Mouse (Mus musculus) kidney, postnatal 0 days (tissue): Measurements from ENCODE around the gene Cpt1a. TPM values are rescaled to one million over a fixed set of nuclear protein-coding genes. Genes with fewer than 3 reads are reported as not detected.
A peak's percentile ranks its signal among the peaks of the same experiment; 100 is the strongest.

Experiments used
- ATAC-seq: fragments of 200-750 bp; cut with Nextera tagmentation; replicated peaks from 2 replicates; pipeline ENCODE4 v1.8.0; 2017; ENCODE audit warnings: low read depth, moderate number of reproducible peaks, moderate TSS enrichment, moderate library complexity; ENCODE audit not compliant: low FRiP score
- DNase-seq: peaks from one replicate; pipeline ENCODE4 v3.0.0-alpha.2; 2016; ENCODE audit warnings: low spot score
- H3K27ac ChIP-seq: fragments of 300-500 bp; sonication (generic); 2 replicates; pipeline ENCODE4 v1.5.1; 2014; ENCODE audit warnings: mild to moderate bottlenecking
- H3K27me3 ChIP-seq: fragments of 300-500 bp; sonication (generic); 2 replicates; pipeline ENCODE4 v1.6.1; 2014; ENCODE audit warnings: low read length, mixed read lengths; ENCODE audit not compliant: insufficient read depth
- H3K36me3 ChIP-seq: fragments of 300-500 bp; sonication (generic); 2 replicates; pipeline ENCODE4 v1.6.1; 2014; ENCODE audit warnings: low read length, mixed read lengths; ENCODE audit not compliant: insufficient read depth
- H3K4me1 ChIP-seq: fragments of 300-500 bp; sonication (generic); replicated peaks from 2 replicates; pipeline ENCODE4 v1.6.1; 2014; ENCODE audit warnings: antibody characterized with exemption, low read length, mixed read lengths; ENCODE audit not compliant: insufficient read depth
- H3K4me2 ChIP-seq: fragments of 300-500 bp; sonication (generic); 2 replicates; pipeline ENCODE4 v1.6.1; 2014; ENCODE audit warnings: mild to moderate bottlenecking, low read length, moderate library complexity, mixed read lengths
- H3K4me3 ChIP-seq: fragments of 300-500 bp; sonication (generic); replicated peaks from 2 replicates; pipeline ENCODE4 v1.5.1; 2014; ENCODE audit warnings: low read depth, low read length
- H3K9ac ChIP-seq: fragments of 300-500 bp; sonication (generic); 2 replicates; pipeline ENCODE4 v1.6.1; 2014; ENCODE audit warnings: low read depth, low read length
- H3K9me3 ChIP-seq: fragments of 300-500 bp; sonication (generic); replicated peaks from 2 replicates; pipeline ENCODE4 v1.6.1; 2016; ENCODE audit warnings: low read length, inconsistent platforms, mixed read lengths
- CTCF ChIP-seq: IDR thresholded peaks from 2 replicates; pipeline ENCODE4 v1.5.1; 2016; ENCODE audit warnings: antibody characterized with exemption, low read depth, mild to moderate bottlenecking, moderate library complexity
- WGBS: fragments of 180-500 bp; shearing (Covaris S2); extraction: QIAGEN DNeasy Blood & Tissue Kit; methylation state at CpG from one replicate; pipeline ENCODE4 v1.1.7; 2014; 5-methylcytosine and 5-hydroxymethylcytosine counted together
- polyA plus RNA-seq: library from polyadenylated mRNA; unstranded; fragments of >200 nt; fragmentation: Nextera tagmentation; extraction: Ambion mirVana; gene quantifications from 2 replicates; pipeline ENCODE4 v1.2.1, GENCODE M21; 2015

The Cpt1a gene
- polyA plus RNA-seq, 1 experiment from 2014 or later: 70.8 TPM

- H3K4me1 ChIP-seq: no peaks in the 10 kb centered on the region
- H3K27me3 ChIP-seq: no peaks in the 10 kb centered on the region
- H3K4me2 ChIP-seq: no peak overlapping the region
- ATAC-seq (no peak), DNase-seq (no peak)
- peaks cover 24% of the 10 kb centered on the region; the same call in 1 of the 2 replicates for H3K36me3 ChIP-seq
- no peaks in the 10 kb centered on the region for H3K9me3 ChIP-seq
- no peak overlapping the region for H3K4me3 ChIP-seq
- TF ChIP-seq CTCF: no peak
- H3K27ac ChIP-seq: no peak overlapping the region
- 95% methylated on average over 1 of the region's 1 CpGs for WGBS
- H3K9ac ChIP-seq: no peak overlapping the region
Observed at GRCm38 (mm10) chr19:3289006-3289405, 33.1 kb upstream of the Cpt1a start.

- peak; percentile 63 for DNase-seq
- H3K9ac ChIP-seq: no peak overlapping the region
Observed at GRCm38 (mm10) chr19:3292028-3292427, 30.1 kb upstream of the Cpt1a start.

GRCm38 (mm10) chr19:3292993-3293392, 29.1 kb upstream of the Cpt1a start:
- Histone ChIP-seq H3K4me1 (no peaks in the 10 kb centered on the region), H3K4me3 (no peak overlapping the region), H3K9me3 (no peaks in the 10 kb centered on the region), H3K4me2 (no peak overlapping the region), H3K36me3 (peaks cover 18% of the 10 kb centered on the region; the same call in 1 of the 2 replicates), H3K27ac (no peak overlapping the region), H3K27me3 (no peaks in the 10 kb centered on the region), H3K9ac (no peak overlapping the region)
- TF ChIP-seq CTCF: no peak
- WGBS: 92% methylated on average over 1 of the region's 1 CpGs
- ATAC-seq (no peak), DNase-seq (no peak)

More at GRCm38 (mm10) chr19:3292028-3292427, 30.1 kb upstream of the Cpt1a start:
- no peaks in the 10 kb centered on the region for H3K4me1 ChIP-seq
- H3K4me2 ChIP-seq: no peak overlapping the region
- H3K9me3 ChIP-seq: no peaks in the 10 kb centered on the region
- 78% methylated on average over 2 of the region's 2 CpGs for WGBS
- H3K27me3 ChIP-seq: no peaks in the 10 kb centered on the region
- no peak overlapping the region for H3K27ac ChIP-seq
- TF ChIP-seq CTCF: peak; percentile 84
- no peak overlapping the region for H3K4me3 ChIP-seq
- ATAC-seq: peak; percentile 43; the same call in 1 of the 2 replicates
- H3K36me3 ChIP-seq: peaks cover 21% of the 10 kb centered on the region; the same call in 1 of the 2 replicates

GRCm38 (mm10) chr19:3295245-3295644, 26.9 kb upstream of the Cpt1a start:
- no peaks in the 10 kb centered on the region for H3K27me3 ChIP-seq
- no peak overlapping the region for H3K4me2 ChIP-seq
- no peak overlapping the region for H3K9ac ChIP-seq
- no peak overlapping the region for H3K4me3 ChIP-seq
- ATAC-seq (no peak), DNase-seq (no peak)
- TF ChIP-seq CTCF: no peak
- no peaks in the 10 kb centered on the region for H3K9me3 ChIP-seq
- WGBS: 84% methylated on average over 6 of the region's 6 CpGs
- H3K27ac ChIP-seq: no peak overlapping the region
- 0 out of 2 replicates have a peak, but pooled peaks cover 5% of the 10 kb centered on the region for H3K36me3 ChIP-seq
- no peaks in the 10 kb centered on the region for H3K4me1 ChIP-seq

- H3K27me3 ChIP-seq: no peaks in the 10 kb centered on the region
- H3K4me3 ChIP-seq: no peak overlapping the region
- no peaks in the 10 kb centered on the region for H3K4me1 ChIP-seq
- no peaks in the 10 kb centered on the region for H3K9me3 ChIP-seq
- TF ChIP-seq CTCF: no peak
- DNase-seq: no peak
- H3K9ac ChIP-seq: no peak overlapping the region
- ATAC-seq: no peak
- no peak overlapping the region for H3K27ac ChIP-seq
- no peaks in the 10 kb centered on the region for H3K36me3 ChIP-seq
- H3K4me2 ChIP-seq: no peak overlapping the region
Observed at GRCm38 (mm10) chr19:3297034-3297433, 25.1 kb upstream of the Cpt1a start.

GRCm38 (mm10) chr19:3297775-3298174, 24.4 kb upstream of the Cpt1a start:
- DNase-seq (no peak), ATAC-seq (0 out of 2 replicates have a peak, but pooled peaks have one; percentile 49)
- H3K9ac ChIP-seq: no peak overlapping the region
- H3K36me3 ChIP-seq: no peaks in the 10 kb centered on the region
- WGBS: 74% methylated on average over 7 of the region's 7 CpGs
- no peaks in the 10 kb centered on the region for H3K27me3 ChIP-seq
- no peaks in the 10 kb centered on the region for H3K4me1 ChIP-seq
- H3K4me3 ChIP-seq: no peak overlapping the region
- TF ChIP-seq CTCF: no peak
- H3K9me3 ChIP-seq: no peaks in the 10 kb centered on the region
- no peak overlapping the region for H3K4me2 ChIP-seq
- H3K27ac ChIP-seq: no peak overlapping the region

- Histone ChIP-seq H3K4me3 (no peak overlapping the region), H3K4me2 (no peak overlapping the region), H3K4me1 (no peaks in the 10 kb centered on the region), H3K9me3 (no peaks in the 10 kb centered on the region), H3K27ac (no peak overlapping the region), H3K27me3 (no peaks in the 10 kb centered on the region), H3K9ac (no peak overlapping the region), H3K36me3 (no peaks in the 10 kb centered on the region)
- WGBS: 76% methylated on average over 4 of the region's 4 CpGs
- TF ChIP-seq CTCF: no peak
- DNase-seq (no peak), ATAC-seq (no peak)
Observed at GRCm38 (mm10) chr19:3304017-3304416, 18.1 kb upstream of the Cpt1a start.
